Comparison of ENCODE assay signal across 18 mouse cellular contexts in the genomic region with DNA sequence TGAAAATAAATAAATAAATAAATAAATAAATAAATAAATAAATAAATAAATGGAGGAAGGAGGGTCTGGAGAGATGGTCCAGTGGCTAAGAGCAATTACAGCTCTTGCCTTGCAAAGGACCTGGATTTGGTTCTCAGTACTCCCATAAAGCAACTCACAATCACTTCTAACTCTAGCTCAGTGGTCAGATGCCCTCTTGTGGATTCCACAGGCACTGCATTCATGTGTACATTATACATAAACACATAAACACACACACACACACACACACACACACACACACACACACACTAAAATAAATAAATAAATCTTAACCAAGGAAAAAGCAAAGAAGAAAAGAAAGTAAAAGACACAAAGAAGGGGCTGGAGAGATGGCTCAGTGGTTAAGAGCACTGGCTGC.
DNase-seq lines count a peak whose midpoint lies in the region; ATAC-seq and TF ChIP-seq lines count a peak whose summit lies in the region.
"Had no signal": no experiment of that assay in that cellular context is flagged by ENCODE, and none has a peak within 500 bp of the region (broad histone marks: within the 10 kb centered on the region; RNA-seq: fewer than 3 reads in every experiment).

No protein-coding gene starts in this region.

- intact Hi-C loops in left cerebral cortex, adult 2 months (cut with DNase I) = no loop called here
- intact Hi-C loops in left cerebral cortex, postnatal 10 days (cut with DNase I) = no loop called here

- no peak for TF ChIP-seq EP300 in CH12.LX (IDR thresholded peaks at IDR 0.05; ENCODE audit: low read length)

- DNase-seq in CD4-positive, CD25-positive, alpha-beta regulatory T cell, adult 2 months (ENCODE audit: low read depth, low spot score) = peak; percentile 38
- no peak for DNase-seq in left cerebral cortex, adult 2 months (ENCODE audit: extremely low spot score in 1 of 2, low spot score in 2 of 2)
- DNase-seq in left cerebral cortex, postnatal 10 days (ENCODE audit: extremely low spot score in 1 of 2, low spot score in 2 of 2) = no peak
- no peak for DNase-seq in CH12.LX (ENCODE audit: extremely low read depth)
- peak; percentile 48 for DNase-seq in induced T-regulatory cell, adult 2 months (ENCODE audit: low read depth)
- DNase-seq in T-cell, adult 2 months (ENCODE audit: low spot score) = no peak
- DNase-seq in frontal cortex, postnatal 36 days (ENCODE audit: low spot score in 2 of 2) = no peak
- DNase-seq: adrenal gland, postnatal 25 days; cerebellum, adult 2 months; heart, adult 18-20 months had no signal

- H3K27ac ChIP-seq in left cerebral cortex, adult 2 months = no peak overlapping the region
- no peak overlapping the region for H3K27ac ChIP-seq in CH12.LX (ENCODE audit: insufficient read depth, low read depth)
- H3K27ac ChIP-seq: heart, embryonic 15.5 days; hindbrain, embryonic 10.5 days; kidney, embryonic 15.5 days; lung, embryonic 15.5 days; midbrain, embryonic 15.5 days had no signal

- dilution Hi-C loops in CH12.LX (cut with MboI; ENCODE audit: extremely low pct_ligation_motif_present, extremely low pct_unique_long_range_greater_than_20kb, low sequenced_read_pairs) = no loop called here

- no peak overlapping the region for H3K4me3 ChIP-seq in left cerebral cortex, adult 2 months
- H3K4me3 ChIP-seq in CH12.LX (replicated peaks in 1 of 3; ENCODE audit: low read depth in 2 of 3, low read length in 2 of 3, poor library complexity in 1 of 3) = no peak overlapping the region
- H3K4me3 ChIP-seq: erythroblast, embryonic 14.5 days; heart, embryonic 15.5 days; hindbrain, embryonic 10.5 days; kidney, embryonic 15.5 days; lung, embryonic 15.5 days; midbrain, embryonic 15.5 days had no signal

- H3K4me1 ChIP-seq in CH12.LX (ENCODE audit: control insufficient read depth in 1 of 2, insufficient read depth in 2 of 2) = no peaks in the 10 kb centered on the region
- H3K4me1 ChIP-seq: lung, embryonic 15.5 days; midbrain, embryonic 15.5 days had no signal

- in situ Hi-C loops in CH12.LX (cut with MboI; ENCODE audit: low pct_ligation_motif_present, low pct_unique_long_range_greater_than_20kb, low sequenced_read_pairs) = no loop called here

- TF ChIP-seq RAD21 in CH12.LX (IDR thresholded peaks at IDR 0.05; ENCODE audit: low read depth, low read length) = peak; percentile 15

- no peak for ATAC-seq in CD4-positive, CD25-positive, alpha-beta regulatory T cell, adult 4 months
- ATAC-seq: forebrain, embryonic 14.5 days; midbrain, embryonic 15.5 days had no signal

- no peaks in the 10 kb centered on the region for H3K27me3 ChIP-seq in CH12.LX (replicated peaks)
- H3K27me3 ChIP-seq: heart, embryonic 15.5 days; kidney, embryonic 15.5 days; lung, embryonic 15.5 days; midbrain, embryonic 15.5 days had no signal

- no peaks in the 10 kb centered on the region for H3K9me3 ChIP-seq in CH12.LX (replicated peaks; ENCODE audit: low read length)
- H3K9me3 ChIP-seq: heart, embryonic 15.5 days; hindbrain, embryonic 10.5 days; kidney, embryonic 15.5 days; lung, embryonic 15.5 days; midbrain, embryonic 15.5 days had no signal

- TF ChIP-seq CTCF in left cerebral cortex, adult 2 months (IDR thresholded peaks at IDR 0.05) = peak; percentile 16
- peak in 1 of 2 experiments; percentile 35; a peak in 2 of 4 replicates for TF ChIP-seq CTCF in CH12.LX (conservative IDR thresholded peaks at IDR 0.05 in 1 of 2, IDR thresholded peaks at IDR 0.05 in 1 of 2; ENCODE audit: low read depth in 2 of 2, low read length in 2 of 2)

- H3K4me2 ChIP-seq in CH12.LX (ENCODE audit: insufficient read depth, low read depth, poor library complexity, severe bottlenecking) = no peak overlapping the region
- H3K4me2 ChIP-seq: heart, embryonic 15.5 days; kidney, embryonic 15.5 days; lung, embryonic 15.5 days; midbrain, embryonic 15.5 days had no signal

- TF ChIP-seq POLR2A in CH12.LX (IDR thresholded peaks at IDR 0.05; ENCODE audit: low read depth, low read length) = no peak

- H3K9ac ChIP-seq in CH12.LX (ENCODE audit: insufficient read depth, low read depth) = no peak overlapping the region
- H3K9ac ChIP-seq: heart, embryonic 15.5 days; kidney, embryonic 15.5 days; lung, embryonic 15.5 days; midbrain, embryonic 15.5 days had no signal

- H3K36me3 ChIP-seq in CH12.LX (replicated peaks in 1 of 2; ENCODE audit: control insufficient read depth in 1 of 2, insufficient read depth in 1 of 2, low read length in 1 of 2) = no peaks in the 10 kb centered on the region
- H3K36me3 ChIP-seq: heart, embryonic 15.5 days; hindbrain, embryonic 10.5 days; kidney, embryonic 15.5 days; lung, embryonic 15.5 days; midbrain, embryonic 15.5 days had no signal

- no peaks in the 10 kb centered on the region for H3K79me2 ChIP-seq in CH12.LX (replicated peaks; ENCODE audit: control insufficient read depth, extremely low read depth, insufficient read depth, poor library complexity, severe bottlenecking)

TF ChIP-seq in CH12.LX, 34 proteins besides CTCF, POLR2A, EP300 and RAD21:
- TF ChIP-seq SMC3 (IDR thresholded peaks at IDR 0.05; ENCODE audit: low read depth, low read length) (peak; percentile 18; the same call in 1 of the 2 replicates), JUND (conservative IDR thresholded peaks at IDR 0.05; ENCODE audit: low read depth, low read length) (no peak), ETS1 (conservative IDR thresholded peaks at IDR 0.05; ENCODE audit: low read depth, low read length) (no peak), SIN3A (IDR thresholded peaks at IDR 0.05; ENCODE audit: low read length) (no peak), IRF4 (IDR thresholded peaks at IDR 0.05; ENCODE audit: low read depth, low read length) (no peak), ELF1 (IDR thresholded peaks at IDR 0.05; ENCODE audit: low read depth, low read length) (no peak), E2F4 (IDR thresholded peaks at IDR 0.05; ENCODE audit: insufficient replicate concordance, low read depth, low read length) (no peak), NRF1 (IDR thresholded peaks at IDR 0.05; ENCODE audit: low read depth, low read length) (no peak)

Comparison
In these comparisons a context has a peak if more than half of its experiments do, and no peak if none do; other contexts are left out.
1. DNase-seq: peak in CD4-positive, CD25-positive, alpha-beta regulatory T cell, adult 2 months (single experiment) and induced T-regulatory cell, adult 2 months (single experiment); none in left cerebral cortex, adult 2 months (0 of 2), left cerebral cortex, postnatal 10 days (0 of 2), CH12.LX (single experiment), T-cell, adult 2 months (single experiment) and frontal cortex, postnatal 36 days (0 of 2).